Comparison of ENCODE assay signal across 17 mouse cellular contexts in the genomic region with DNA sequence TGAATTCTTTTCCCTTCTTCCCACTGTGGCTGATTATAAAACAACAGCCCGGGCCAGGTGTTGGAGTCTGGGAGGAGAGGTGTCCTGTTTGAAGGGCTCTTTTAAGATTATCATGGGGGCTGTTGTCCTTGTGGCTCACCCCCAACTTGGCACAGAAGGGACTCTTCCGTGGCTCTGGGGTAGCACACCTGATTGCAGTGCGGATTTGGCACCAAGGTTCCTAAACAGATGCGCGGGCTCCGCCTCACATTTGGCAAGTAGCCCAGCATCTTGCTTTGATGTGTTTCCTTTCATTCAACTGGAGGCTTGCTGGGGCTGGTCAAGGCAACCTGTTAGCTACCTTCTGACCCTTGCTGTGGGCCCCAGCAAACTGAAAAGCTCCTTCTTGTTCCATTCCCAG.
DNase-seq lines count a peak whose midpoint lies in the region; ATAC-seq and TF ChIP-seq lines count a peak whose summit lies in the region.
"Had no signal": no experiment of that assay in that cellular context is flagged by ENCODE, and none has a peak within 500 bp of the region (broad histone marks: within the 10 kb centered on the region; RNA-seq: fewer than 3 reads in every experiment).

No protein-coding gene starts in this region.

- H3K9ac ChIP-seq in limb, embryonic 14.5 days (ENCODE audit: low read depth, low read length, severe bottlenecking) = no peak overlapping the region
- H3K9ac ChIP-seq: forebrain, embryonic 15.5 days; hindbrain, embryonic 13.5 days; lung, embryonic 15.5 days; neural tube, embryonic 12.5 days had no signal

- no peak overlapping the region for H3K27ac ChIP-seq in cerebellum, adult 2 months (ENCODE audit: insufficient read depth, low read length)
- H3K27ac ChIP-seq in limb, embryonic 14.5 days (replicated peaks; ENCODE audit: low read depth, low read length) = no peak overlapping the region
- H3K27ac ChIP-seq: forebrain, embryonic 15.5 days; gastrocnemius, adult 2 months; heart, adult 2 months; hindbrain, embryonic 13.5 days; lung, embryonic 15.5 days; neural tube, embryonic 12.5 days had no signal

- intact Hi-C loops in left cerebral cortex, postnatal 4 days (cut with DNase I) = no loop called here

- no peaks in the 10 kb centered on the region for H3K9me3 ChIP-seq in limb, embryonic 14.5 days (ENCODE audit: control insufficient read depth, low read length)
- H3K9me3 ChIP-seq: forebrain, embryonic 15.5 days; hindbrain, embryonic 13.5 days; lung, embryonic 15.5 days; neural tube, embryonic 12.5 days had no signal

- H3K4me2 ChIP-seq in limb, embryonic 14.5 days (replicated peaks; ENCODE audit: low read depth, low read length, severe bottlenecking) = no peak overlapping the region
- H3K4me2 ChIP-seq: forebrain, embryonic 15.5 days; hindbrain, embryonic 13.5 days; liver, embryonic 11.5 days; lung, embryonic 15.5 days; neural tube, embryonic 12.5 days had no signal

- H3K4me3 ChIP-seq in cerebellum, adult 2 months (replicated peaks; ENCODE audit: insufficient read depth, low read depth, low read length) = no peak overlapping the region
- H3K4me3 ChIP-seq in limb, embryonic 14.5 days (replicated peaks; ENCODE audit: low read length) = no peak overlapping the region
- H3K4me3 ChIP-seq: forebrain, embryonic 15.5 days; gastrocnemius, adult 2 months; heart, adult 2 months; hindbrain, embryonic 13.5 days; lung, embryonic 15.5 days; neural tube, embryonic 12.5 days had no signal

- peak; percentile 22 to 25 for DNase-seq in cerebellum, postnatal 10 days
- DNase-seq in cerebellum, adult 2 months = no peak
- DNase-seq in left cerebral cortex, postnatal 4 days = peak; percentile 15
- no peak for DNase-seq in left cerebral cortex, adult 9 months (ENCODE audit: low spot score in 2 of 2)
- DNase-seq in ZHBTc4 (ENCODE audit: low read depth, low spot score) = peak; percentile 34
- DNase-seq in limb, embryonic 14.5 days (ENCODE audit: low spot score) = peak; percentile 74
- no peak for DNase-seq in heart, adult 18-20 months
- DNase-seq: cerebellum, adult 11-12 months; gastrocnemius, adult 2 months; heart, adult 2 months; retina, postnatal 1 day had no signal

- WGBS in cerebellum, adult 2 months = 22% methylated on average over 6 of the region's 6 CpGs
- WGBS in limb, embryonic 14.5 days = 19% methylated on average over 6 of the region's 6 CpGs

- no peaks in the 10 kb centered on the region for H3K36me3 ChIP-seq in limb, embryonic 14.5 days (ENCODE audit: control insufficient read depth, insufficient read depth, low read length)
- H3K36me3 ChIP-seq: forebrain, embryonic 15.5 days; hindbrain, embryonic 13.5 days; lung, embryonic 15.5 days; neural tube, embryonic 12.5 days had no signal

- TF ChIP-seq CTCF in cerebellum, adult 2 months (IDR thresholded peaks at IDR 0.05; ENCODE audit: borderline replicate concordance, insufficient read depth, low read depth, low read length) = no peak

- TF ChIP-seq POLR2A in cerebellum, adult 2 months (IDR thresholded peaks at IDR 0.05; ENCODE audit: borderline replicate concordance, insufficient read depth, low read length) = no peak
- no peak for TF ChIP-seq POLR2A in limb, embryonic 14.5 days (IDR thresholded peaks at IDR 0.05; ENCODE audit: borderline replicate concordance, extremely low read depth, insufficient read depth, insufficient read length)

- no peaks in the 10 kb centered on the region for H3K27me3 ChIP-seq in cerebellum, adult 2 months (ENCODE audit: control insufficient read depth, insufficient read depth, low read length)
- no peaks in the 10 kb centered on the region for H3K27me3 ChIP-seq in limb, embryonic 14.5 days (ENCODE audit: control insufficient read depth, insufficient read depth, low read length)
- H3K27me3 ChIP-seq: forebrain, embryonic 15.5 days; lung, embryonic 15.5 days; neural tube, embryonic 12.5 days had no signal

- no peaks in the 10 kb centered on the region for H3K4me1 ChIP-seq in cerebellum, adult 2 months (ENCODE audit: control insufficient read depth, insufficient read depth, low read length)
- peaks cover 7% of the 10 kb centered on the region for H3K4me1 ChIP-seq in limb, embryonic 14.5 days (ENCODE audit: control insufficient read depth, insufficient read depth, low read length)
- H3K4me1 ChIP-seq: neural tube, embryonic 12.5 days had no signal

- no peak; the same call in 1 of the 2 replicates for ATAC-seq in limb, embryonic 14.5 days (ENCODE audit: low FRiP score, low read depth)
- ATAC-seq: forebrain, embryonic 15.5 days; intestine, postnatal 0 days had no signal

Comparison
In these comparisons a context has a peak if more than half of its experiments do, and no peak if none do; other contexts are left out.
1. DNase-seq: peak in cerebellum, postnatal 10 days (2 of 2), left cerebral cortex, postnatal 4 days (single experiment), ZHBTc4 (single experiment) and limb, embryonic 14.5 days (single experiment); none in cerebellum, adult 2 months (0 of 2), left cerebral cortex, adult 9 months (0 of 2) and heart, adult 18-20 months (0 of 2).